Mouse (Mus musculus): ENCODE results near the gene Slc22a21.
A peak's percentile ranks its signal among the peaks of the same experiment; 100 is the strongest.
"Not testable (repeated sequence)": the region's sequence is repeated elsewhere in the genome, so short reads cannot be mapped to it uniquely, and the experiment has no call there.

Gene Slc22a21

GRCm38 (mm10) chr11:54002147-54002760 is 22.1 kb upstream of the Slc22a21 start:
- peak; percentile 65 for DNase-seq (ENCODE audit: low spot score)

DNA sequence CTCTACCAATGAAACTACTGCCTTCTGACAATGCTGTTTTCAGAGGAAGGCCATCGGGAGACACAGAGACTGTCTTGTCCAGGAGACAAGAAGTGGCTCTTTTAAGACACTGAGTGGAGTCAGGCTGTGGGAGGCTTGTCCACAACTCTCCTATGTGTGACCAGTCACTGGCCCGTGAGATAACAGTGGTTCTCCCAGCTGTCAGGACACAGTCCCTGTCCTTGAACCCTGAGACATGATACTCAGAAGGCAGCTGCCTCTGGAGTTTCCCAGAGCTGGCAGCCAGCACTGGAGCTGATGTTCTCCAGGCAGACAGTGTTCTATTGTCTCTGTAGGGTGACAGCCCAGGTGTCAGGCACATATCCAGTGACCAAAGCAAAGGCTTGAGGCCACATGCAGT is 17.5 kb upstream of the Slc22a21 start:
- no peak for DNase-seq (ENCODE audit: low spot score)

DNA sequence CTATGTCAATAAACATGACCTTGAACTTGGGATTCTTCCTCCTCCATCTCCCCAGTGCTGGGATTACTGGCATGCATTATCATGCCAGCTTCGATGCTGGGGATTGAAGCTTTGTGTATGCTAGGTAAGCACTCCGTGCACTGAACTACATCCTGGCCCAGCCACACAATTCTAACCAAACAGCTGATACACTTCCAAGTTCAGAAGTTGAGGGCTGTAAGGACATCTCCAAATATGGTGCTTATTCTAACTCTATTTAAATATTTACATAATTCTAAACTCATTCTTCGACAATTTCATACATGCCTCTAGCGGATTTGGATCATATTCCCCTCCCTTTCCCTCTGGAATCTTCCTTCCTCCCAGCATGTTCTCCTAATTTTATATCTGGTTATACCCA is 12.1 kb upstream of the Slc22a21 start:
- DNase-seq (ENCODE audit: low spot score), result no peak

DNA sequence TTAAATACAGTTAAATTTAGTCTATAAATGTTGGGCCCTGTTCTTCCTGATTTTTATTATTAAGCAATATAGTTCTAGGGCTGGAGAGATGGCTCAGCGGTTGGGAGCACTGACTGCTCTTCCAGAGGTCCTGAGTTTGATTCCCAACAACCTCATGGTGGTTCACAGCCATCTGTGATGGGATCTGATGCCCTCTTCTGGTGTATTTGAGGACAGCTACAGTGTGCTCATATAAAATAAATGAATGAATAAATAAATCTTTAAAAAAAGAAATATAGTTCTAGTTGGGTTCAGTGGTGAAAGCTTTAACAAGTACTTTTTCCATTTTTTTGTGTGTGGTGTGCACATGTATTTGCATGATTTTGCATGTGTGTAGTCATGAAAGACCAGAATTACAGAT is 9.1 kb upstream of the Slc22a21 start:
- DNase-seq (ENCODE audit: low spot score), result no peak

- no peak for DNase-seq (ENCODE audit: low spot score)
Observed at GRCm38 (mm10) chr11:53988081-53988480, 7.9 kb upstream of the Slc22a21 start.

DNA sequence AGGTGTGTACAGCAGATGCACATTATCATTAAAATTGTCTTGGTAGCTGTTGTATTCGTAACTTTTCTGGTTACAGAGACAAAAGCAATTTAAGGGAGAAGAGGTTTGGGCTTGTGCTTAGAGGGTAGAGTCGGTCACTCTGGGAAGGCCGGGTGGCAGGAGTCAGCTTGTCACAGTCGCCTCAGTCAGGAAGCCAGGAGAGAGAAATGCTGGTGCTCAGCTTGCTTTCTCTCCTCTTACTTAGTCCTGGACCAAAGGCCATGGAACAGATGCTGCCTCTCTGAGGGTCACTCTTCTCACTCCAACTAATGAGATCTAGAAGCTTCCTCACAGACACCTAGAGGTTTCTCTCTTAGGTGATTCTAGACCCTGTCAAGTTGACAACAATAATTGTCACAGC is 1.3 kb upstream of the Slc22a21 start:
- DNase-seq (ENCODE audit: low spot score), result no peak

DNA sequence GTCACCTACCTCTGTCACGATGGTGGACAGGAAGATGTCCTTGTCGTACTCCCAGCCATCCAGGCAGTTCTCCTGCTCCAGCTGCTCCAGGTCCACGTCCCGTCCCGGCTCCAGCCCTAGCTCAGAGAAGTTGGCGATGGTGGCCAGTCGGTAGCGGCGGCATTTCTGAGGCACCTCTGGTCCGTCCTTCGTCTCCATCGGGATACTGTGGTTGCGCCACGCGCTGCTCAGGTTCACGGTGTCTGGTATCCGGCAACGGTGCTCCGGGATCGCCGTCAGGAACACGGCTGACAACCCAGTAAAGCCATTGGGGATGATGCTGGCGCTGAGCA is 710 bp downstream of the Slc22a21 start:
- not testable (repeated sequence) for DNase-seq (ENCODE audit: low spot score)

- DNase-seq (ENCODE audit: low spot score), result no peak
Observed at GRCm38 (mm10) chr11:53977672-53978071, 2.5 kb downstream of the Slc22a21 start.

DNA sequence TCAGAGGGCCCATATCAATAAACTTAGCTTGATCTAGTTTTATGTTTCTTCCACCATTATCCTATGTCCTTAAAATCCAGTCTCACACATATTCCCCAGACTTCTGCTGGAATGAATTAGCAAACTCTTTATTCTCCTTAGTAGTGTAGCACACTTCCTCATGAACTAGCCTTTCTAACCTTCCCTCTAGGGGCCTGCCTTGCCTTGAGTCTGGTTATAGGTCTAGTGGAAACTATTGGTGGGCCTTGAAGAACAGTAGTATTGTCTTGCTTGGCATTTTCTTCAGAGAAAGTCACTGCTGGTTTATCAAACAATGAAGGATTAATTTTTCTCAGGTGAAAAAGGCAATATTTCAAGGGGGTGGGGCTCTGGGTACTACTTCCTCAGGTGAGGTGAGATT is 4.6 kb downstream of the Slc22a21 start:
- DNase-seq (ENCODE audit: low spot score), result no peak

GRCm38 (mm10) chr11:53958984-53959383 is 21.1 kb downstream of the Slc22a21 start:
- DNase-seq (ENCODE audit: low spot score), result no peak

GRCm38 (mm10) chr11:53958176-53958575 is 22.0 kb downstream of the Slc22a21 start:
- DNase-seq (ENCODE audit: low spot score), result not testable (repeated sequence)

GRCm38 (mm10) chr11:53956636-53957035 is 23.5 kb downstream of the Slc22a21 start:
- no peak for DNase-seq (ENCODE audit: low spot score)

- no peak for DNase-seq (ENCODE audit: low spot score)
Observed at GRCm38 (mm10) chr11:53954653-53955052, 25.5 kb downstream of the Slc22a21 start.

GRCm38 (mm10) chr11:53950133-53950532 is 30.0 kb downstream of the Slc22a21 start:
- not testable (repeated sequence) for DNase-seq (ENCODE audit: low spot score)

DNA sequence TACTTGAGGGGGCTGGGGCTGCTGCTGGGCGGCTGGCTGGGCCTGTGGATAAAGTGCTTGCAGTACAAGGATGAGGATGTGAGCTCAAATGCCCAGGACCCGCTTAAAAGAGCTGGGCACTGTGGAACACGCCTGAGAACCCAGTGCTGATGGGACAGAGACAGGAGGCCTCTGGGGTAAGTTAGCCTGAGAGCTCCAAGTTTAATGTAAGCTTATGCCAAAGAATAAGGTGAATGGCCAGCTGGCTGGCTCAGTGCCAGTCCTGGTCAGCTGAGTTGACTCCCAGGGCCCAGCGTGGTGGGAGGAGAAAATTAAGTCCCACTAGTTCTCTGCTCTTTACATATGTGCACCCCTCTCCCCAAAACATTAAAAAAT is 48.2 kb downstream of the Slc22a21 start:
- DNase-seq (ENCODE audit: low spot score), result not testable (repeated sequence)

DNA sequence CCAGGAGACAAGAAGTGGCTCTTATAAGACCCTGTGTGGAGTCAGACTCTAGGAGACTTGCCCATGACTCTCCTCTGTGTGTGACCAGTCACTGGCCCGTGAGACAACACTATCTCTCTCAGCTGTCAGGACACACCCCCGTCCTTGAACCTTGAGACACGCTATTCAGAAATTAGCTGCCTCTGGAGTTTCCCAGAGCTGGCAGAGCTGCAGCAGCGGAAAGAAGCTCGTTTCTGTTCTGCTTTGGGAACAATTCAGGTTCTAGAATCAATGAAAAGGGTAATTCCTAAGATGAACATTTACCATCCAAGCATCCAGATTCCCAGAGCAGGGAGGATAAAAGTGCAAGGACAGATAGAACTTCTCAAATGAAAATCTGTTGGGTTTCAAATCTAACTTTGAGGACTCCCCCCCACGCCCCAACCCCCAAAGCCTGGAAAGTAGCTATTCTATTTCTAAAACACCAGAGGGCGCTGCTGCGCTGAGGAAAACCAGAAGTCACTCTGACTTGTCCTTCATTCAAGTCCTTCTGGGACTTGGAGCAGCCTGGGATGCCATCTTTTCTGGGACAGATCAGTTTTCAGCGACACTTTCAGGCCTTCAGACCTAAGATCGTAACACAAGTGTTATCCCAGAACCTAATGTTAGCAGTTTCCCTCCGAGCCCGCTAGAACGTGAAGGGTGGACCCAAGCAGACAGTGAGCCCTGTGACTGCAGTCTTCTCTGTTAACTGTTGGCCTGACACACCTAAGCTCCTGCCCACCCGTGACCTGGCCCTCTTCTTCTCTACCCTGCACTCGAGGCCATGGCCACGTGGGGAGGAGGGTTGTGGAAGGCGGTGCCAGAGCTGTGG is 48.8 kb downstream of the Slc22a21 start:
- DNase-seq (ENCODE audit: low spot score), result peak; percentile 45

GRCm38 (mm10) chr11:53929741-53930140 is 50.4 kb downstream of the Slc22a21 start:
- DNase-seq (ENCODE audit: low spot score), result no peak

DNA sequence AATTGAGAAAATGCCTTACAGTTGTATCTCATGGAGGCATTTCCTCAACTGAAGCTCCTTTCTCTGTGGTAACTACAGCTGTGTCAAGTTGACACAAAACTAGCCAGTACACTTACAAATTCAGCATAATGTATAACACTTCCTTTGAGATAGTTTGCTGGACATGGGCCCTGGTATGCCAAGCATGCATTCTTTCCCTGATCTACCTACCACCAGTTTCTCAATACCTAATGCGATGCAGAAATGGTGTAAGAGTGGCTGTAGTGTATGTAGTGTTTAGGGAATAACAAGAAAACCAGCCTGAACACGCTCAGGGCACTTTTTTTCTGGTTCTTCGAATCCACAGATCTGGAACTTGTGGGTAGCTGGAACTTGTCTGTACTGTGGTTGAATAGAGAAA is 51.5 kb downstream of the Slc22a21 start:
- no peak for DNase-seq (ENCODE audit: low spot score)

- DNase-seq (ENCODE audit: low spot score), result no peak
Observed at GRCm38 (mm10) chr11:53926303-53926702, 53.8 kb downstream of the Slc22a21 start.

DNA sequence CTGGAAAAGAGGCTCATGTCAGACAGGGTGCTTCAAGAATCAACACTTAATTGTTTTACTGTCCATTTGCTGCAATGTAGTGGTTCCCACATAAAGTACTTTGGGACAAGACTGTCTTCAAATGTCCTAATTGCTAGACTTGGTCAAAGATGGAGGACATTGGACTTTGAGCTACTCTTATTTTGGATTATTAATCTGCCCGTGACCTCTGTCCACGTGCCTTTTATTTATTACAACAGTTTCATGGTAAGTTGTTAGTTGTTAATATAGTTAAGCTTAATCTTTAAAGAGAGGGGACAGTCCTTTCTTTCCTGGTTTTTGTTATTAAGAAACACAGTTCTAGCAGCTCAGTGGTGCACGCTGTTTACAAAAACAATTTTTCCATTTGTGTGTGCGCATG is 61.3 kb downstream of the Slc22a21 start:
- DNase-seq (ENCODE audit: low spot score), result no peak

GRCm38 (mm10) chr11:53911011-53911410 is 69.1 kb downstream of the Slc22a21 start:
- no peak for DNase-seq (ENCODE audit: low spot score)

- no peak for DNase-seq (ENCODE audit: low spot score)
Observed at GRCm38 (mm10) chr11:53908686-53909085, 71.4 kb downstream of the Slc22a21 start.

DNA sequence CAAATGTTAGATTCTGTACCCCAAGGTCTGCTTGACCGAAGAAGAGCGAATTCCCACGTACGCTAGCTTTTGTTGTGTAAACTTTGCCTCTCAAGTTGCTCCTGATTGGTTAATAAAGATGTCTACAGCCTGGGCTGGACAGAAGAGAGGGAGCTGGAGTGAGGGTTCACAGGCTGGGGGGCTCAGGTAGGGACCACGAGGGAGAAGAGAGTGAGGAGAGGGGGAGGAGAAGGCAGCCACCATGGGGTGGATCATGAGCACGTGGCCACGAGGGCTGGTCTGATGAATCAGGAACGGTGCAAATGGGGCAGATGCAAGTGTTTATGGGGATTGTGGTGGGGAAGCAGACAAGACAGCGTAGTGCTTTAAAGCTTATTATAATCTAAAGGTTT is 75.6 kb downstream of the Slc22a21 start:
- no peak for DNase-seq (ENCODE audit: low spot score)

All from c-Kit-positive CD71-positive TER-119-positive erythroid progenitor cells, embryonic 14.5 days (primary cell).